Mouse (Mus musculus): ENCODE data around the gene Sufu.

Gene Sufu

GRCm38 (mm10) chr19:46396686-46397435 is at the start of gene Sufu:
TSS of gene Sufu (plus strand) at chr19:46396896.
- peak; percentile 98 for DNase-seq

- DNase-seq = no peak
These were observed 49.5 kb upstream of the Sufu start for GRCm38 (mm10) chr19:46347146-46347545.

GRCm38 (mm10) chr19:46347936-46348668 is 48.6 kb upstream of the Sufu start:
- no peak for DNase-seq

- DNase-seq = peak in 1 of 2 experiments; percentile 33
These were observed 47.8 kb upstream of the Sufu start for GRCm38 (mm10) chr19:46348761-46349458.

- no peak for DNase-seq
These were observed 47.1 kb upstream of the Sufu start for GRCm38 (mm10) chr19:46349550-46349949.

- no peak for DNase-seq
These were observed 46.3 kb upstream of the Sufu start, which contains the start of gene 2310034G01Rik for GRCm38 (mm10) chr19:46350168-46350932. TSS of gene 2310034G01Rik (minus strand) at chr19:46350302.

GRCm38 (mm10) chr19:46356701-46357138 is 40.0 kb upstream of the Sufu start:
- peak; percentile 81 to 90 for DNase-seq

- DNase-seq = no peak
These were observed 39.1 kb upstream of the Sufu start for GRCm38 (mm10) chr19:46357344-46358280.

GRCm38 (mm10) chr19:46358381-46358780 is 38.3 kb upstream of the Sufu start:
- no peak for DNase-seq

- no peak for DNase-seq
These were observed 34.6 kb upstream of the Sufu start for GRCm38 (mm10) chr19:46362104-46362503.

GRCm38 (mm10) chr19:46363294-46364009 is 33.2 kb upstream of the Sufu start:
- no peak for DNase-seq

GRCm38 (mm10) chr19:46367798-46368590 is 28.7 kb upstream of the Sufu start:
- DNase-seq = no peak

GRCm38 (mm10) chr19:46369204-46369603 is 27.5 kb upstream of the Sufu start:
- peak in 1 of 2 experiments; percentile 26 for DNase-seq

GRCm38 (mm10) chr19:46374477-46375088 is 22.1 kb upstream of the Sufu start:
- DNase-seq = no peak

- no peak for DNase-seq
These were observed 21.2 kb upstream of the Sufu start for GRCm38 (mm10) chr19:46375489-46375888.

GRCm38 (mm10) chr19:46375891-46376290 is 20.8 kb upstream of the Sufu start:
- no peak for DNase-seq

- DNase-seq = no peak
These were observed 14.4 kb upstream of the Sufu start for GRCm38 (mm10) chr19:46382275-46382674.

- DNase-seq = no peak
These were observed 6.8 kb upstream of the Sufu start for GRCm38 (mm10) chr19:46389872-46390271.

- DNase-seq = peak; percentile 25 to 33
These were observed 4.7 kb upstream of the Sufu start for GRCm38 (mm10) chr19:46392018-46392417.

All from thymus, postnatal 36 days (tissue).